Mouse (Mus musculus): Measurements from ENCODE around the gene Tbc1d2.

GRCm38 (mm10) chr4:46641283-46641682, 8.7 kb downstream of the Tbc1d2 start:
- no peak for TF ChIP-seq POLR2A (IDR thresholded peaks at IDR 0.05; ENCODE audit: low read depth, low read length)
- TF ChIP-seq CTCF (IDR thresholded peaks at IDR 0.05; ENCODE audit: extremely low read depth, insufficient read depth, insufficient read length, insufficient replicate concordance), result no peak

Measured in spleen, adult 2 months (tissue).